Mouse (Mus musculus) frontal cortex, adult (tissue): ENCODE results near the gene Rpn1.
A peak's percentile ranks its signal among the peaks of the same experiment; 100 is the strongest.

Experiments used
- ATAC-seq: cut with Nextera tagmentation; 2 replicates; pipeline ENCODE4 v1.9.2; 2017; ENCODE audit warnings: mild to moderate bottlenecking, moderate library complexity, mixed read lengths; ENCODE audit not compliant: low TSS enrichment

Gene Rpn1

DNA sequence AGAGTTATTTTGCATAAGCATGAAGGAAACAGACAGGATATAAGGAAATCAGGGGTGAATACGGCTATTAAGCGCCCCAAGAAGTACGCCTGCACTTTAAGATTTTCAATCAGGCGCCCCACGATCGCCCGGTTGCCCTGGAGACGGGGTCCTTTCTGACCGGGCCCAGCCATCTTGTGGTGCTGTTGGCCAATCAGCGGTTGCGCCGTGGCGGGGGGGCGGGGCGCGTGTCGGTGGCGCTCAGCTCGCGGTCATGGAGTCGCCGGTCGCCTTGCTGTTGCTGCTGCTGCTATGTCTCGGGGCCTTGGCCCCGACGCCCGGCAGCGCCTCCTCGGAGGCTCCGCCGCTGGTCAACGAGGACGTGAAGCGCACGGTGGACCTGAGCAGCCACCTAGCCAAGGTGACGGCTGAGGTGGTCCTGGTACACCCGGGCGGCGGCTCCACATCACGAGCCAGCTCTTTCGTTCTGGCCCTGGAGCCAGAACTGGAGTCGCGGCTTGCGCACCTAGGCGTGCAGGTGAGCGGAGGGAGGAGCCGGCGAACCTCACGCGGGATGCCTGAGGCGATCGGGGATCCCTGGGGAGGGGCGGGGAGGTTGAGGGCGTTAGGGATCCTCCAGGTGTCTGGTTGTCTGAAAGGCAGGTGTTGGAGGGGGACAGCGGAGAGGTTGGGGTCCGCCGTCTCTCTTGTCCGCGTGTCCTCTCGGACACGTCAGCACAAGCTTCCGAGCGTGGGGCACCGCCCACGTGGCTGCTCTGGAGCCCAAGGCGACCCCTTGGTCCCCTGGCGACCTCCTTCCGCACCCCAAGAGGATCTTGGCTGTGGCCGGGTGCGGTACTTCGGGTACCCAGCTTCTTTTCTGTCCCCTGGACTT, at the start of gene Rpn1:
Gene Rpn1, plus strand, starts transcription at position 205 of the 874 bp plus-strand sequence.
- peak; percentile 99 for ATAC-seq

DNA sequence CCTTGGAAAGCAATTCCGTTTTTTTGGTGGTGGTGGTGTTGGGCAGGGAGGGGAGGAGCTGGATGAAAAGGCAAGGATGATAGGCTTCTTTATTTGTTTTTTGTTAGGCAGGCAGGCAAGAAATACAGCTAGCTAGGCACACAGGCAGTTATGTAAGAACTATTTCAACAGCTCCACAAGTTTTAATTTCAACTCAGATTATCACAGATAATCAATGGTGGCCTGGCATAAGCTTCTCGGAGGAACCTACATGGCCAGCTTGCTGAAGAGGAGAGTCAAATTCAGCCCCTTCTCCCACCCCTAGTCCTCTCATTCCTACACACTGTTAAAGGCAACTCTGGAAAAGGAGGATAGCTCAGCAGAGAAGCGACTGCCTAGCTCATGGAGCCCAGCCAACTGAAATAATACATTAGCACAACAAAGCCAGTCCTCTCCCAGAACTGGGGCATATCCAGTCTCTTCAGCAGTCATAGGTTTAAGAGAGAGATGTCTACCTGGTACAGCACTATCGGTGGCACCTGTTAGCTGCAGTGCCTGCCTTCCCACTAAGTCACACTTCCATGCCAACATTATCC, 46.7 kb upstream of the Rpn1 start:
- ATAC-seq: peak; percentile 35; the same call in 1 of the 2 replicates

DNA sequence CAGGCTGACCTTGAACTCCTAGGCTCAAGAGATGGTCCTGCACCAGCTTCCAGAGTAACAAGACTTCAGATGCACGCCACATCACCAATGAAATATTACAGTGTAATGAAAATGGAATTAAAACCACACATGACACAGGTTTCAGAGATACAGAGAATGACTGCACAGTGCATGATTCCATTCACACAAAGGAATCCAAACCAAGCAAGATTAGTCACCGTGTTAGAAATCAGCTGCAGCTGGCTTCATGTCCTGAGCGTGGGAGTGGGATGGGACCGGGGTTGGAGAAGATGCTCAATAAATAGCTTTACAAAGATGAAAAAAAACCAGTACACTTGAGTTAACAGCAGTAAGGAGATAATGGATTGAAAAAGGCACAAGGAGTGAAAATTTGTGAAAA, 44.9 kb upstream of the Rpn1 start:
- peak; percentile 64 for ATAC-seq

DNA sequence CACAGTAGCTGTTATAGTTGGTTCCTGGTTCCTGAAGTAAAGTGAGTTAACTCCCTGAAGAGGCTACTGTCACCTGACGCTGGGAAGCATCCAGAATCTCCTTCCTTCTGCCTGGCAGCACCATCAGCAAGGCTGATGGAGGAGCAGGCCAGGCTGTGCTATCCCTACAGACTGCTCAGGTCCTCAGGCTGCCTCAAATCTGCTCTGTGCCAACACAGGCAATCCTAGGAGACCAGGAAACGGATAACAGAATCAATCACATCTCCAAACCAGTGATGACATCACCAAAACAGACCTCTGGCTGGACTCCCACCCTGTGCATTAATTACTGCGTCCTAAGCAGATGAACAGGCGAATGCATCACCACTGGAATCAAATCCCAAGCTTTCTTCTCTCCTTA, 43.1 kb upstream of the Rpn1 start:
- ATAC-seq: no peak

GRCm38 (mm10) chr6:88042336-88042735, 41.9 kb upstream of the Rpn1 start:
- no peak for ATAC-seq

DNA sequence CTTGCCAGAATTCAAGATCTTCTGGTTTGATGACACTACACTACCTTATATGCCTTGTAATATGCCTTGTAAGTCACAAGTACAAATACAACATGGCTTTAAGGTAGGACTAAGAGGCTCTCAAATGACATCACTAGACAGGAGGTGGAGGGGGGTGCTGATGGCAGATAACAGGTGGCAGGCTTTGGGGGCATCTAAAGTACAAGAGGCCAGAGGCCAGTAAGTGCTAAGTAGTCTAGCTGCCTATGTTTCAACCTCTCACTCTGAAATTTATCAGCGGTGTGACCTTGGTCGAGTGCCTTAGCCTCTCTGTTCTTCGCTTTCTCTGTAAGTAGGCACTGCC, 40.1 kb upstream of the Rpn1 start:
- no peak for ATAC-seq

GRCm38 (mm10) chr6:88044577-88045405, 39.5 kb upstream of the Rpn1 start, which contains the start of gene Rab7:
TSS of gene Rab7 (minus strand) at chr6:88045270.
- ATAC-seq: peak; percentile 97

- no peak for ATAC-seq
Observed at GRCm38 (mm10) chr6:88045406-88045766, 38.9 kb upstream of the Rpn1 start.

- ATAC-seq: no peak
Observed at GRCm38 (mm10) chr6:88047853-88048252, 36.4 kb upstream of the Rpn1 start.

- no peak for ATAC-seq
Observed at GRCm38 (mm10) chr6:88049008-88049407, 35.3 kb upstream of the Rpn1 start.

DNA sequence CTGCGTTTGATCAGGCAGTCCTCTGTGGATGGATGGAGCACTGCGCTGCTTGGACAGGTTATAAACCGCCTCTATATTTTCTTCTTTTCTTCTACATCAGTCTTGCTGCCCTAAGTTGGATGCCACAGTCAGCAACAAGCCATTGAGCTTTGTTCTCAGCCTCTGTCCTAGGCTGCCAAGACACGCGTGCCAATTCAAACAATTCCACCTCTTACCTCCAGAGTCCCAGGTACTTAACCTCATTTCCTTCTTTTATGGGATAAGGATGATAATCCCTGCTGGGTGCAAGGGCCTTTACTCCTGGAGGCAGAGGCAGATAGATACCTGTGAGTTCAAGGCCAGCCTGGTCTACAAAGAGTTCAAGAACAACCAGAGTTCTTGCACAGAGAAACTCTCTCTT, 33.1 kb upstream of the Rpn1 start:
- ATAC-seq: no peak

- ATAC-seq: no peak
Observed at GRCm38 (mm10) chr6:88053228-88054080, 30.8 kb upstream of the Rpn1 start.

DNA sequence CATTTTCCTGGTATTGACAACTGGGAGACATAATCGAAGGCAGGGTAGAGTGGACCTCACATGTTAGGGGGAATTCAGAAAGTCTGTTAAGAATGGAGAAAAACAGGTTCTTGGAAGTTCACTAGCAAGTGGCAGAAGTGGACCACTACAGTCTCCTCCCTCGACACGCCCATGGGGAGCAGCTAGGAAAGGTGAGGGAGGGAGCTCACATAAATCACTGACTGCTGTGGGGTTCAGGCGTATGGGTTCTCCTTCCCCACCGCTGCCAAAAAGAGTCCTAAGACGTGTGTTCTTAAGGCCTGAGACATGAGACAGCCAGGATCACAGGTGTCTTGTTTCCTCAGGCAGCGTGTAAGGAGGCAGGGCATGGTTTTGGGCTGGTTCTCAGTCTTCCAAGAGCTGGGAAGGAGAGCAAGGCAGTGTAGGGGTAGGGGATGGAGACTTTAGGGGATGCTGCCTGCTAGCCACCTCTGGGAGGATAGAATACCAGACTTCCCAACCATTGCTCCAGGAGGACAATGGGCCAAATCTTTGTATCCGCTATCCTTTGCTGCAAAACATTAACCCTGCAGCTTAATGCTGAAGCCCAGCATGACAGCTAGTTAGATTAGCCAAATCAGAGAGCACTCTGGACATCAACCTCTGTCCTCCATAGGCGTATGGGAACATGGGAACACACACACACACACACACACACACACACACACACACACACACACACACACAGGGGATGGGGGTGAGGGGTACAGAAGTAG, 30.0 kb upstream of the Rpn1 start:
- no peak for ATAC-seq

DNA sequence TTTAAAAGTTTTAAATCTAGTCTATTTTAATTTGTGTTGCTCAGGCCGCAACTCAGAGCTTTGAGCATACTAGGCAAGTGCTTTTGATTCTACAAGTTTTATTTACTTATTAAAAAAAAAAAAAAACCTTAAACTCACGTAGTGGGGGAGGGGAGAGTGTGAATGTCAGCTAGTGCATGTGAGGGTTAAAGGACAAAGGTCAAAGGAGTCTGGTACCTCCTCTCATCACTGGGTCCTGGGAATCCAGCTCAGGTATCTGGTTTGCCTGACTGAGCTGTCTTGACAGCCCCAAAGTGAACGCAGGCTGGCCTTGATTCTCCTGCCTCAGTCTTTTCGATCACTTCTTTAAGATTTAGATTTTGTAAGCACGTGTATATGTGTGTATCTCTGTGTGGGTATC, 28.6 kb upstream of the Rpn1 start:
- no peak for ATAC-seq

- peak; percentile 98 for ATAC-seq
Observed at GRCm38 (mm10) chr6:88056866-88057265, 27.4 kb upstream of the Rpn1 start.

DNA sequence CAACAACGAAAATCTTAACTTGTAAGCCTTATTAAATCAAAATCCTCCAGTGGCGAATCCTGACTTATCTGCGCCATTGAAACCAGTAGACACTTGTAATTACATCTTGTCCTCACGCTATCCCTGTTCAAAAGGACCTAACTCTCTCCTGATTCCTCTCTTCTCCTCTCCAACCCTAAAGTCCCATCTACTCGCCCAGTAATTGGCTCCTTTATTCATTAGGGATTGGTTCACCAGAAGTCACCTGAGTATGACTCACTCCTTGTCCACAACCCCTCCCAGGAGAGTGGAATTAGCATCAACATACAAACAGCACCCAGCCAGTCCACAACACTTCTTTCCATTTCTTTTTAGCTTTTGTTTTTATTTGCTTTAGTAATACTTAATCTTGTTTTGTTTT, 24.4 kb upstream of the Rpn1 start:
- no peak for ATAC-seq

DNA sequence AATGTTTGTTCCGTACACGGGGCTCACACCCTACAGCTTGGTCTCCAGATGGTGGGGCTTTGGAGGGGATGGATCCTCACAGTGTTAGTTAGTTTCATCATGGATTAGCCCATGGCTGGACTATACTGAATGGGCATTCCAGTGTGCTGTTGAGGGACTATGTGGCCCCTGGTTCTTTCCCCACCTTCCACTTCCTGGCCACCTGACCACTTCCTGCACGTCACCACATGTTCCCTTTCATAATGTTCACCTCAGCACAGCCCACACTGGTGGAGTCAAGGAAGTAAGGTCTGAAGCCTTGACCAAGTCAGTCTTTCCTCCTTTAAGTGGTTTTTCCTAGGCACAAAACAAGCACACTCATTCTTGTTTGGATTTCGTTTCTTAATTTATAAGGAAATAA, 23.7 kb upstream of the Rpn1 start:
- no peak for ATAC-seq

DNA sequence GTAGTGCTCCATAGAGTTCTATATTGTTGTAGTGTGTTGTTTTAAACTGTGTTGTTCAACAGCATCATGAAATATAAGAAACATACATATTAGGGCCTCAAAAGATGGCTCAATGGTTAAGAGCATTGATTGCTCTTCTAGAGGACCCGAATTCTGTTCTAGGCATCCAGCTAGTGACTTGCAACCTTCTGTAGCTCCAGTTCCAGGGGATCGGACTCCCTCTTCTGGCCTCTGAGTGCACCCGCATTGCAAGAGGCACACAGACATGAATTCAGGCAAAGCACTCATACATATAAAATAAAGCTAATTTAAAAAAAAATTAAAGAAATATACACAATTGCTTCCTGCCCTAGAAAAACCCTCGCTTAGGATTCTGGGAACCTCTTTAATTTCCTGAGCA, 22.9 kb upstream of the Rpn1 start:
- ATAC-seq: no peak

DNA sequence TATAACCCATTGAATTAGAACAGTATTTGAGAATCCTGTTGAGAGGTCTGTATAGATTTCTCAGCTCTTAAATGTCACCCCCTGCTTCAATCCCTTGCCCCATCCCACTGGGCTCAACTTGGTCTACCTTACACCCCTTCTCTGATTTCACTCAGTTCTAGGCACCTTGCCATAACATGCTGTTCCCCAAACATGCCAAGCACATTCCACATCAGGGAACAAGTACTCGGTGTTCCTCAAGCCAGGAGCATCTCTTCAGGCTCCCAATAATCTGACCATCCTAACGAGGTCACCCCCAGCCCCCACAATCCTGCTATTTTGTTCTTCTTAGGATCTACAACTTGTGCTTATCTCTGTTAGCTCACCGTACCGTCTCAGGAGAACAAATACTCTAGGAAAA, 21.9 kb upstream of the Rpn1 start:
- no peak for ATAC-seq

DNA sequence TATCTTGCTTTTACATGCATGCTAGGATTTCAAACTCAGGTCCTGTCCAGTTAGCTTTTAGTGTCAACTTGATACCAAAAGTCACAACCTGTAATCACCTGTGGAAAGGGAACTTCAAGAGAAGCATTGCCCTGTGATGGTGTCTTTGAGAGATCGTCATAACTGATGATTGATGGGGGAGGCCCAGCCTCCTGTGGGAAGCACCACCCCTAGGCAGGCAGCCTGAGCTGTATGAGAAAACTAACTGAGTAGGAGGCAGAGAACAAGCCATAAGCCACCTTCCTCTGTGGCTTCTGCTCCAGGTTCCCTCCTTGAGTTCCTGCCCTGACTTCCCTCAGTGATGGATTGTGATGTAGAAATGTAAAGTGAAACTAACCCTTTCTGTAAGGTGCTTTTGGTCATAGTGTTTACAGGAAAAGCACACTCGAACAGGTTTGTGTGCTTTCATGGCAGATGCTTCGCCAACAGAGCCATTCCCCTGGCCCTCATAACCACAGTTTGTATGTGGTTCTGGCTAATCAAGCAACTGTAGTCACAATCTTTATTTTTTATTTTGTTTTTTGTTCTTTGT, 20.1 kb upstream of the Rpn1 start:
- ATAC-seq: no peak

GRCm38 (mm10) chr6:88065116-88065515, 19.2 kb upstream of the Rpn1 start:
- ATAC-seq: no peak
